Mouse (Mus musculus) cerebellum, adult 2 months (tissue): ENCODE results near the gene Kirrel3. TPM values are rescaled to one million over a fixed set of nuclear protein-coding genes. Genes with fewer than 3 reads are reported as not detected.

Experiments
- DNase-seq, 2 experiments: peaks; one replicate each; pipeline ENCODE4 v3.0.0; 2021
- H3K27ac ChIP-seq: fragments of 200-500 bp; 2 replicates; pipeline ENCODE4 v1.5.1; 2012; ENCODE audit warnings: low read length, control low read depth, inconsistent platforms; ENCODE audit not compliant: insufficient read depth
- H3K27me3 ChIP-seq: fragments of 200-500 bp; 2 replicates; pipeline ENCODE4 v1.6.1; 2012; ENCODE audit warnings: inconsistent platforms, mild to moderate bottlenecking, low read length, moderate library complexity; ENCODE audit not compliant: control insufficient read depth, insufficient read depth
- H3K4me1 ChIP-seq: fragments of 200-500 bp; 2 replicates; pipeline ENCODE4 v1.6.1; 2011; ENCODE audit warnings: low read length; ENCODE audit not compliant: control insufficient read depth, insufficient read depth
- H3K4me3 ChIP-seq: fragments of 200-500 bp; replicated peaks from 2 replicates; pipeline ENCODE3; 2011; ENCODE audit warnings: mild to moderate bottlenecking, low read depth, low read length, control low read depth; ENCODE audit not compliant: insufficient read depth
- CTCF ChIP-seq: fragments of 200-500 bp; IDR thresholded peaks from 2 replicates; pipeline ENCODE4 v1.5.1; 2011; ENCODE audit warnings: low read depth, mild to moderate bottlenecking, control low read depth, low read length, moderate library complexity, borderline replicate concordance; ENCODE audit not compliant: insufficient read depth
- POLR2A ChIP-seq: fragments of 200-500 bp; IDR thresholded peaks from 2 replicates; pipeline ENCODE4 v1.6.1; 2011; ENCODE audit warnings: low read length, control low read depth, borderline replicate concordance; ENCODE audit not compliant: insufficient read depth
- WGBS: fragments of 180-500 bp; shearing (Covaris S2); methylation state at CpG from one replicate; pipeline ENCODE4 v1.1.7; 2018; 5-methylcytosine and 5-hydroxymethylcytosine counted together
- polyA plus RNA-seq: library from polyadenylated mRNA; depleted of rRNA; stranded (reverse); fragments of >200 nt; gene quantifications from 2 replicates; pipeline ENCODE4 v1.2.3, GENCODE M21; 2012

Gene Kirrel3
- polyA plus RNA-seq, 1 experiment: 63.5 TPM

DNA sequence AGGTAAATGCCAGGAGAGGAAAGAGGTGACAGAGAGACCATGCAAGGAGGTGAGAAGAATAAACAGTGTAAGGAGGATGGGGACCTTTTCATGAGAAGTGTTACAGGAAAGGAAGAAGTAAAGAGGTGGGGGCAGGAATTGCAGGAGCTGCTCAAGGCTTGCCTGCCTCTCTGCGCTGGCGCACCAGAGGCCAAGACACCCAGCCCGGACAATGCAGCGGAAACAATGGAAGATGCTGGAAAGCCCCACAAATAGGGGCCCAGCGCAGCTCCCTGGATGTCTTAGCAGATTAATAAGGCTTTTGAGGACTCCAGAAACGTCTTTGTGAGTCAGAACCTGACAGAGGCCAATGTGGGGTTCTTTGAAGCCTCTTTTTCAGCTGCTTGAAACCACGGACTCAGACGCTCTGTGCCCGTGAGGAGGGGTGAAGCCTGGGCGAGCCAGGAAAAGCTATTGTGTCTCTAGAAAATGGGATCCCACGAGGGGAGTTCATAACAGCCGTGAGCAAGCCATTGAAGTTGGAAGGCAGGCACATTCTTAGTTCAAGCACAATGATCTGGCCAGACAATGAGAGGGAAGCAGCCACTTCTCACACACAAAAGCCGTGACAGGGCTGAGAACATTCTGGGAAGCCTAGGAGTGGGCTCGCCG, 385.7 kb downstream of the Kirrel3 start:
- TF ChIP-seq POLR2A: no peak
- no peak for TF ChIP-seq CTCF
- 78% methylated on average over 15 of the region's 15 CpGs for WGBS
- Histone ChIP-seq H3K4me1 (peaks cover 24% of the 10 kb centered on the region), H3K27ac (no peak overlapping the region), H3K27me3 (no peaks in the 10 kb centered on the region), H3K4me3 (no peak overlapping the region)
- DNase-seq: no peak

DNA sequence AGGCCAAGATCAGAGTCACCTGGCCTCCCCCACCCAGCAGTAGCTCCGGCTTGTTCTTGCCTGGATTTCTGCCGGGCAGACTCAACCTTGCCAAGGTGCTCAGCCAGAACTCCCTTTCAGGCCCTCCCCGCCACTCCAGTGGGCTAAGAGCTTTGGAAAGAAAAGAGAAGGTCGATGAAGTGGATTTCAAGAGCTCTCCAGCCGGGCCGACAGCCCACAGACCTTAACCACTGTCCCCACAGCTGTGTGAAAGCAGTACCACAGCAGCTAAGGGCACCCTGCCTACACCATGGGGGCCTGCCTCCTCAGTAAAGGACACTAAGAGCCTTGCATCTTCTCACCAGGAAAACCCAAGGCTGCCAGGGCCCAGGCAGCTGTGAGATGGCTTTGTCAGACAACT, 389.5 kb downstream of the Kirrel3 start:
- DNase-seq: no peak
- no peak overlapping the region for H3K4me3 ChIP-seq
- no peak overlapping the region for H3K27ac ChIP-seq
- 42% methylated on average over 6 of the region's 6 CpGs for WGBS
- H3K4me1 ChIP-seq: peaks cover 39% of the 10 kb centered on the region
- TF ChIP-seq POLR2A (no peak), CTCF (no peak)
- H3K27me3 ChIP-seq: no peaks in the 10 kb centered on the region

DNA sequence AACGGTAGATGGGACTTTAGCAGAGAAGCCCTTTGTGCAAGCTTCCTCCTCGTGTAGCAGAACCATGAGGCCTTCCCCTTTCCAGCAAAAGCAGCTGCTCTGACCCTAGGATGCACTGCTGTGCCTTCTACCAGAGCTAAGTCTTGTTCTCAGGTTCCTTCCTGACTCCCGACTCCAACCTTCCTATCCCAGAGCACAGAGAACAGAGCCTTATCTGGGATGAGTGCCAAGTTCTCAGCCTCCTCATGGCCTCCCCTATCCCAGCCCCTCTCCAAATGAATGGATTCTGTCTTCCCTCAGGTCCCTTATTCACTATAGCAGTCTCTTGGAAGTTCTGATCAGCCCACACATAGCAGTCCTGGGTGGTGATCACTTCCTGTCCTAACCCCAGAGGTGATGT, 391.5 kb downstream of the Kirrel3 start:
- Histone ChIP-seq H3K4me3 (no peak overlapping the region), H3K27ac (0 out of 2 replicates have a peak overlapping the region, but pooled peaks have one; percentile 11), H3K4me1 (peaks cover 52% of the 10 kb centered on the region), H3K27me3 (no peaks in the 10 kb centered on the region)
- no peak for TF ChIP-seq CTCF
- TF ChIP-seq POLR2A: no peak
- DNase-seq: no peak
- 47% methylated on average over 3 of the region's 3 CpGs for WGBS

DNA sequence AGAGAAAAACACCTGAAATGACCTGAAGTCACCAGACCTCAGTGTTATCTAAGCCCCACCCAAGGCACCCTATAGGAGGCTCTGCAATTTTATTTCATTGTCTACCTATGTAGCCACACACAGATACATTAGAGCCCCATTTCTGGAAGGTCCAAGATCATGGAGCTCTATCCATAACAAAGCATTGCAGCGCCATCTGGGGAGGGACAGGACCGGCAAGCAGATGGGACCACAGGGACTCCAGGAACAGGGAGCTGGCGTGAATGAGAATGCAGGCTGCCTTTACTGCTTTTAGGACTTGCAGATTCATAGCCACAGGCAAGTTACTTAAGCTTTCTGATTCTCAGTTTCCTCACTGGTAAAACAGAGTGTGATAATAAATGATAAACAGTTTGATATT, 392.1 kb downstream of the Kirrel3 start:
- H3K4me1 ChIP-seq: peaks cover 56% of the 10 kb centered on the region
- WGBS: 4% methylated on average over 3 of the region's 3 CpGs
- peak; percentile 72 to 81 for DNase-seq
- no peak for TF ChIP-seq POLR2A
- peak; percentile 76; the same call in 1 of the 2 replicates for TF ChIP-seq CTCF
- H3K4me3 ChIP-seq: no peak overlapping the region
- no peak overlapping the region for H3K27ac ChIP-seq
- no peaks in the 10 kb centered on the region for H3K27me3 ChIP-seq

DNA sequence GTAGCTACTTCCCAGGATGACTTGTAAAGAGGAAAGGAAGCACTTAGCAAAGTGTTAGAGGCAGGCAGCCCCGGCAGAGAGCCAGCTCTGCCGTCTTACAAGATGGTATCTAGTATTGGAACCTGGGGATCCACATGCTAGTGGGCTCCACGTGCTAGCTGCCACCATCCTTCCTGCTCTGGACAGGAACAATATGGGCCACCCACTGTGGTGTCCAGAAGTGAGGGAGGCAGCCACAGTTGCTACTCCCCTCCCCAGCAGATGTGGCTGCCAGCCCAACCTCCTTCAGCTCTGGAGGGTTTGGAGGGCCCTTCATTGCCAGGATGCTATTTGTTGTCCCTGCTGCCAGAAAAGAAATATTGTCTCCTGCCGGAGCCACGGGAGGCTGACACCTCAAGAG, 396.1 kb downstream of the Kirrel3 start:
- WGBS: 14% methylated on average over 5 of the region's 5 CpGs

DNA sequence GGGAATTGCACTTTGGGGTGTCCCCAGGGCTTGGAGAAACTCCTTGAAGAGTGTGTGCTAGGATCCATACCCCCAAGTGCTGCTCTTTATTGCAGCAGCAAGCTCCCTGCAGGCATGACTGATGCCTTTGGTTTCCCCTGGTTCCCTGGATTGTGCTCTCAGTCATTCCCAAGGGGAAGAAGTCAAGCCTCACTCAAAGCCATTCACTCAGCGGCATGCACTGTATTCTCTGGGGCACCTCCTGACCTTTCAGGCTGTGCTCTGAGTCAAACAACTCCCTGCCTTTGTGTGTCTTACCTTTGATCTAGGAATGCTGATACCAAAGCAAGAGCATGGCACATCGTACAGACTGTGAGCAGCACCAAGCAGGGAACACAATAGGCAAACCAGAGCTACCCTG, 396.5 kb downstream of the Kirrel3 start:
- Histone ChIP-seq H3K27ac (peak overlapping the region; percentile 73), H3K27me3 (no peaks in the 10 kb centered on the region), H3K4me3 (no peak overlapping the region), H3K4me1 (peaks cover 57% of the 10 kb centered on the region)
- WGBS: 33% methylated on average over 2 of the region's 2 CpGs
- no peak for TF ChIP-seq CTCF
- no peak for TF ChIP-seq POLR2A
- DNase-seq: no peak

More for the DNA sequence above, 396.1 kb downstream of the Kirrel3 start:
- Histone ChIP-seq H3K4me1 (peaks cover 58% of the 10 kb centered on the region), H3K4me3 (no peak overlapping the region), H3K27ac (peak overlapping the region; percentile 73; the same call in 1 of the 2 replicates), H3K27me3 (no peaks in the 10 kb centered on the region)
- no peak for TF ChIP-seq CTCF
- TF ChIP-seq POLR2A: no peak
- DNase-seq: peak in 1 of 2 experiments; percentile 54

DNA sequence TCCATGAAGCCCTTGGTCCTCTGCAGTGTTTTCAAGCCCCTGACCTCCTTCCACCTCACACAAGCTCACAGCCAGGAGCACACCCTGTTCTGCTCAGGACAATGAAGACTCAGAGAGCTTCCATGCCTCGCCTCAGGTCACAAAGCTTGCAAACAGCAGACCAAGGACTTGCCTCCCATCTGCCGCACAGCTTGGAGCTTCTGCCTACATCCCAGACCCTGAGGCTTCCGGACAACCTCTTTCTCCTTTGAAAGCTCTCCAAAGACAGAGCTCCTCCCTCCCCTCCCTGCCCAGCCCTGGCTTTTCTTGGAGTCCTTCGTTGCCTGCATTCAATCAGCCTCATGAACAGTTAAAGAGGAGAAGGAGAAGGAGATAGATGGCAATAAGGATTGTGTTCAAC, 397.4 kb downstream of the Kirrel3 start:
- no peak overlapping the region for H3K4me3 ChIP-seq
- peak; percentile 74 to 84 for DNase-seq
- H3K4me1 ChIP-seq: peaks cover 62% of the 10 kb centered on the region
- TF ChIP-seq POLR2A (peak; percentile 7; the same call in 1 of the 2 replicates), CTCF (no peak)
- H3K27ac ChIP-seq: peak overlapping the region; percentile 4
- 3% methylated on average over 4 of the region's 4 CpGs for WGBS
- H3K27me3 ChIP-seq: no peaks in the 10 kb centered on the region

DNA sequence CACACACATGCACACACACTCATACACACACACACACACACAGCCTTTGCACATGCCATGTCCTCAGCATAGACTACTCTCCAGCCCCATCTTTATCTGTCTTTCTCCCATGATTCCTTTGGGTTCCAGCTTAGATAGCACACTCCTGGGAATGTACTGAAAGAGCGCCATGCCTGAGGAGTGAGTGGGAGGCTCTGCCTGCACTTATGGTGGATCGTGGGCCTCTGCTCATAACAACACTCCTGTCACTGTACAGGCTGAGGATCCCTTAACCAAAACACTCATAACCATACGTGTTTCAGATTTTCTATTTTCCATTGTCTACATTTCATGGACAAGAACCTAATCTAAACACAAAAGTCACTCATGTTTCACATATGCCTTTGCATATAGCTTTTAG, 398.6 kb downstream of the Kirrel3 start:
- DNase-seq: no peak
- H3K27ac ChIP-seq: peak overlapping the region; percentile 35; the same call in 1 of the 2 replicates
- TF ChIP-seq CTCF: no peak
- no peak for TF ChIP-seq POLR2A
- WGBS: 91% methylated on average over 3 of the region's 3 CpGs
- no peak overlapping the region for H3K4me3 ChIP-seq
- no peaks in the 10 kb centered on the region for H3K27me3 ChIP-seq
- peaks cover 67% of the 10 kb centered on the region for H3K4me1 ChIP-seq
